Mouse (Mus musculus) embryonic facial prominence, embryonic 14.5 days (tissue): ENCODE measurements around the gene Eif4a2. TPM values are rescaled to one million over a fixed set of nuclear protein-coding genes. Genes with fewer than 3 reads are reported as not detected.

ENCODE experiments used
- ATAC-seq: fragments of 200-750 bp; cut with Nextera tagmentation; 2 replicates; pipeline ENCODE4 v1.8.0; 2017; ENCODE audit warnings: low read depth, moderate number of reproducible peaks, moderate TSS enrichment
- DNase-seq: peaks from one replicate; pipeline ENCODE4 v3.0.0-alpha.2; 2015; ENCODE audit warnings: low spot score
- H3K27ac ChIP-seq: fragments of 300-500 bp; sonication (generic); replicated peaks from 2 replicates; pipeline ENCODE4 v1.5.1; 2014; ENCODE audit warnings: low read depth, mild to moderate bottlenecking, low read length, moderate library complexity
- H3K27me3 ChIP-seq: fragments of 300-500 bp; sonication (generic); replicated peaks from 2 replicates; pipeline ENCODE4 v1.6.1; 2014; ENCODE audit warnings: low read length; ENCODE audit not compliant: control insufficient read depth, insufficient read depth
- H3K36me3 ChIP-seq: fragments of 300-500 bp; sonication (generic); 2 replicates; pipeline ENCODE4 v1.6.1; 2014; ENCODE audit warnings: low read length, mixed read lengths; ENCODE audit not compliant: control insufficient read depth, insufficient read depth
- H3K4me1 ChIP-seq: fragments of 300-500 bp; sonication (generic); 2 replicates; pipeline ENCODE4 v1.6.1; 2014; ENCODE audit warnings: antibody characterized with exemption, low read length; ENCODE audit not compliant: control insufficient read depth, insufficient read depth
- H3K4me2 ChIP-seq: fragments of 300-500 bp; sonication (generic); 2 replicates; pipeline ENCODE4 v1.6.1; 2014; ENCODE audit warnings: low read depth, mild to moderate bottlenecking, low read length, moderate library complexity, mixed read lengths
- H3K4me3 ChIP-seq: fragments of 300-500 bp; sonication (generic); 2 replicates; pipeline ENCODE4 v1.5.1; 2014; ENCODE audit warnings: low read depth, mild to moderate bottlenecking, low read length
- H3K9ac ChIP-seq: fragments of 300-500 bp; sonication (generic); 2 replicates; pipeline ENCODE4 v1.6.1; 2014; ENCODE audit warnings: low read depth, mild to moderate bottlenecking, low read length, moderate library complexity, mixed read lengths
- H3K9me3 ChIP-seq: fragments of 300-500 bp; sonication (generic); 2 replicates; pipeline ENCODE4 v1.6.1; 2016; ENCODE audit warnings: low read length; ENCODE audit not compliant: control insufficient read depth
- WGBS: fragments of 180-500 bp; shearing (Covaris S2); extraction: QIAGEN DNeasy Blood & Tissue Kit; methylation state at CpG from one replicate; pipeline ENCODE4 v1.1.7; 2014; 5-methylcytosine and 5-hydroxymethylcytosine counted together
- polyA plus RNA-seq: library from polyadenylated mRNA; unstranded; fragments of >200 nt; fragmentation: Nextera tagmentation; extraction: Ambion mirVana; gene quantifications from 2 replicates; pipeline ENCODE4 v1.2.1, GENCODE M21; 2014

Eif4a2 gene
- polyA plus RNA-seq, 1 experiment from 2014 or later, result 249 TPM

DNA sequence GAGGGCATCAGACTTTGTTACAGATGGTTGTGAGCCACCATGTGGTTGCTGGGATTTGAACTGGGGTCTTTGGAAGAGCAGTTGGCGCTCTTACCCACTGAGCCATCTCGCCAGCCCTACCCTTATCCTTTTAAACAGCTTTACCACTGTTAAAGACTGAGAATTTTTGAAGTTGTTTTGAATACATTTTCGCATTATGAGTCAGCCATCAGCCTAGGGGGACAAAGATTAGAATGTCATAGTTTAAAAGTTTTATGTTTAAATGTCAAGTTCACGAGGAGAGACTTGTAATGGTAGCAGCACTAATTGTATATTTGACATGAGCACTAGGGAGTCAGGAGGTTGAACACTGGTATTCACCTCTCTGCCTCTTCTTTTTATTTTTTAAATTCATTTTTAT is 15.9 kb downstream of the Eif4a2 start:
- no peak overlapping the region for H3K9ac ChIP-seq
- H3K4me1 ChIP-seq, result peaks cover 5% of the 10 kb centered on the region; the same call in 1 of the 2 replicates
- no peak for DNase-seq
- ATAC-seq, result no peak
- H3K9me3 ChIP-seq, result no peaks in the 10 kb centered on the region
- WGBS, result 91% methylated on average over 4 of the region's 4 CpGs
- no peak overlapping the region for H3K4me2 ChIP-seq
- no peak overlapping the region for H3K4me3 ChIP-seq
- H3K27ac ChIP-seq, result no peak overlapping the region
- peaks cover 39% of the 10 kb centered on the region for H3K36me3 ChIP-seq
- H3K27me3 ChIP-seq, result no peaks in the 10 kb centered on the region

DNA sequence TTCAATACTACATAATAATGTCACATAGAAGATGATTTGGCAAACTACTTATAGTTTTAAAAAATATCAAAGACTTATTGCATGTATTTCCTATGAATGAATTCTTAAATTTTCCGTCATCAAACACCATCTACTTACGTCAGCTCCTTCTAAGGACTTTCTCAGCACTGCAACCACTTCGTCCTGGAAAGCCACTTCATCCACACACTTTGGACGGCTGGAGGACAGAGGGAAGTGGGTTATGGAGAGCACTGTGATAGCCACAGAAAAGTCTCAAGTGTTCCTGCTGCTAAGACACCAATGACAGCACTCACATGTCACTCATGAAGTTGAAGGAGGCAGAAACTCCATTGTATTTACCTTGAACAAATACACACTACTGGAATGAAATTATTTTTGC is 17.2 kb downstream of the Eif4a2 start:
- H3K27me3 ChIP-seq, result no peaks in the 10 kb centered on the region
- H3K36me3 ChIP-seq, result peaks cover 28% of the 10 kb centered on the region
- H3K4me1 ChIP-seq, result peaks cover 11% of the 10 kb centered on the region; the same call in 1 of the 2 replicates
- H3K27ac ChIP-seq, result no peak overlapping the region
- H3K9me3 ChIP-seq, result no peaks in the 10 kb centered on the region
- WGBS, result 89% methylated on average over 4 of the region's 4 CpGs
- DNase-seq, result no peak
- H3K4me3 ChIP-seq, result no peak overlapping the region
- no peak overlapping the region for H3K4me2 ChIP-seq
- H3K9ac ChIP-seq, result no peak overlapping the region
- no peak for ATAC-seq

DNA sequence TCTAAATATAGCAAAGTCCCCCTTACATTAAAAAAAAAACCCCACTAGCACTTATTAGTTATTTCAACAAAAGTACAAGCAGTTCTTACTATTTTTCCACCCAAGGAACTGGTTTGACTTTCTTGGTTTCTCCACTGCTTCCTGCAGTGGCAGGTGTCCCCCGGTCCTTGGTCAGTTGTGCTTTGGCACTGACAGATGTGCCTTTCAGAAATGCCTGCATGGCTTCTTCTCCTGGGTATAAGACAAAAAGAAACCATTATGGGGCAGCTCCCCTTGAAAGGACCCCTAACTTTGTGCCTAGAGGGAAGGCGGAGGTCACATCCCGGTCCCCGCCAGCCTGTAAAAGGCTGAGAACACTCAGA is 20.0 kb downstream of the Eif4a2 start:
- Histone ChIP-seq H3K27me3 (no peaks in the 10 kb centered on the region), H3K27ac (peak overlapping the region; percentile 98), H3K9me3 (no peaks in the 10 kb centered on the region), H3K4me1 (peaks cover 11% of the 10 kb centered on the region; the same call in 1 of the 2 replicates), H3K4me3 (peak overlapping the region; percentile 83), H3K36me3 (peaks cover 14% of the 10 kb centered on the region), H3K4me2 (peak overlapping the region; percentile 87), H3K9ac (peak overlapping the region; percentile 96)
- ATAC-seq (0 out of 2 replicates have a peak, but pooled peaks have one; percentile 4), DNase-seq (no peak)
- WGBS, result 1% methylated on average over 4 of the region's 4 CpGs

DNA sequence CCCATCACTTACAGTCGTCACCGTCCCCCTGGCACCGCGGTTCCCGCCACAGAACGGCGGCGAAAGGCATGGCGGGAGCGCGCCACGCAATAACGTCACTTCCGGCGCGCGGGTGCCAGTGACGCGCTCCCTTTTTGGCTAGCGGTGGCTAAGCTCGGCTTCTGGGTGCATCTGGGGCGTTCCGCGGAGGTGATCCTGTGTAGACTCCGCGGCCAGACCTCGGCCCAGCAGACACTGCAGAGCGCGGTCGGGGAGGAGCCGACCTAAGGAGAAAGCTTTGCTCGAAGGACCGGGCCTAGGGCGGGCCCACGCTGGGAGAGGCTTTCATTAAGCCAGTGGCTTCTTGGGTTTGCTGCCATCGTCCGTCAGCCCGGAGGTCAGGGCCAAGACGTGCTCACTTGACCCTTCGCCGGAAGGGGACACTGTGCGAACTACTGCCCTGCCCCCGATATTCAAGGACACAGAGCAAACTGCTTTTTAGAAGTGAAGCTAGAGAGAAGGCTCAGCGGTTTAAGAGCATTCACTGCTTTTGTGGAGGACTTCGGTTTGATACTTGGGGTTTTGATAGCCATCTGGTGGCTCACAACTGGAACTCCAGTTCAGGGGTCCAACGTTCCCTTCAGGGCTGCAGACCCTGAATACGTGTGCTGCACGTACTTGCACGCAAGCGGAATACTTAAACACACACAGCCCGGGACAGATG is 20.6 kb downstream of the Eif4a2 start, which contains the start of gene Rfc4:
TSS of gene Rfc4 (minus strand) at position 65 of the 703 bp plus-strand sequence.
- H3K4me3 ChIP-seq, result peak within 1 kb of the TSS; percentile 83
- H3K36me3 ChIP-seq, result peaks cover 14% of the 10 kb centered on the region
- peak; percentile 94 for ATAC-seq
- peak; percentile 94 for DNase-seq
- H3K9ac ChIP-seq, result peak within 1 kb of the TSS; percentile 96
- under 1% methylated on average over 50 of the region's 51 CpGs for WGBS
- peak within 1 kb of the TSS; percentile 98 for H3K27ac ChIP-seq
- H3K4me2 ChIP-seq, result peak within 1 kb of the TSS; percentile 87
- peaks cover 11% of the 10 kb centered on the region; the same call in 1 of the 2 replicates for H3K4me1 ChIP-seq
- H3K9me3 ChIP-seq, result no peaks in the 10 kb centered on the region
- H3K27me3 ChIP-seq, result no peaks in the 10 kb centered on the region

DNA sequence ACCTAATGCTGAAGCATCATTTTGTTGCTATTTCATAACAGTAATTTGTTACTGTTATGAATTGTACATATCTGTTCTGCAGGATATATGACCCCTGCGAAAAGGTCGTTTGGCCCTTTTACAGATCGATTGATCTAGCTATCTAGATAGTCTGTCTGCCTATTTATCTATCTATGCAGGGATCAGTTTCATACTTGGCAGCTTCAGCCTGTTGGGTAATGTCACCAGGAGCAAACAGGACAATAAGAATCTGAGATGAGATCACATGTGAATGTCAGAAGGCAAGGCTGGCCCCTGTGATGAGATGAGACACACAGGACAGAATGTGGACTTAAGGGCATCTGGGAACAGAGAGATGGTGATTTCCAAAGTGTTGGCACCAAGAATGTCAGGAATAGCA is 23.1 kb downstream of the Eif4a2 start:
- ATAC-seq, result no peak
- Histone ChIP-seq H3K4me3 (no peak overlapping the region), H3K4me2 (no peak overlapping the region), H3K4me1 (peaks cover 11% of the 10 kb centered on the region; the same call in 1 of the 2 replicates), H3K27ac (no peak overlapping the region), H3K27me3 (no peaks in the 10 kb centered on the region), H3K36me3 (no peaks in the 10 kb centered on the region), H3K9ac (no peak overlapping the region), H3K9me3 (no peaks in the 10 kb centered on the region)
- DNase-seq, result no peak
- WGBS, result 90% methylated on average over 3 of the region's 3 CpGs

DNA sequence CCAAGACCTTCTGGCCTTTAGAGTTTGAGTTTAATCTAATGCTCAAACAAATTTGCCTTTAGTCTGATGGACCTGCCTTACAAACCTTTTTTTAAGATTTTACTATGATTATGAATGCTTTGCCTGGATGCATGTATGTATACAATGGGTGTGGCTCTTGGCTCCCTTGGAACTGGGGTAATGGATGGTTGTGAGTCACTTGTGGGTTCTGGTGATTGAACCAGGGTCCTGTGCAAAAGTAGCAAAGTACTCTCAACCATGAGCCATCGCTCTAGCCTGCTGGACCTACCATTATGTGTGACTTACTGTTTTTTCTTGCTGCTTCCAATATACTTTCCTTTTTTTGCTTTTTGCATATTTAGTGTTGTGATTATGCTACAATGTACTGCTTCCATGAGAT is 25.1 kb downstream of the Eif4a2 start:
- Histone ChIP-seq H3K27ac (no peak overlapping the region), H3K9ac (no peak overlapping the region), H3K9me3 (no peaks in the 10 kb centered on the region), H3K4me2 (no peak overlapping the region), H3K36me3 (no peaks in the 10 kb centered on the region), H3K4me3 (no peak overlapping the region), H3K4me1 (peaks cover 6% of the 10 kb centered on the region; the same call in 1 of the 2 replicates), H3K27me3 (no peaks in the 10 kb centered on the region)
- no peak for ATAC-seq
- no peak for DNase-seq
- WGBS, result 92% methylated on average over 1 of the region's 1 CpGs

DNA sequence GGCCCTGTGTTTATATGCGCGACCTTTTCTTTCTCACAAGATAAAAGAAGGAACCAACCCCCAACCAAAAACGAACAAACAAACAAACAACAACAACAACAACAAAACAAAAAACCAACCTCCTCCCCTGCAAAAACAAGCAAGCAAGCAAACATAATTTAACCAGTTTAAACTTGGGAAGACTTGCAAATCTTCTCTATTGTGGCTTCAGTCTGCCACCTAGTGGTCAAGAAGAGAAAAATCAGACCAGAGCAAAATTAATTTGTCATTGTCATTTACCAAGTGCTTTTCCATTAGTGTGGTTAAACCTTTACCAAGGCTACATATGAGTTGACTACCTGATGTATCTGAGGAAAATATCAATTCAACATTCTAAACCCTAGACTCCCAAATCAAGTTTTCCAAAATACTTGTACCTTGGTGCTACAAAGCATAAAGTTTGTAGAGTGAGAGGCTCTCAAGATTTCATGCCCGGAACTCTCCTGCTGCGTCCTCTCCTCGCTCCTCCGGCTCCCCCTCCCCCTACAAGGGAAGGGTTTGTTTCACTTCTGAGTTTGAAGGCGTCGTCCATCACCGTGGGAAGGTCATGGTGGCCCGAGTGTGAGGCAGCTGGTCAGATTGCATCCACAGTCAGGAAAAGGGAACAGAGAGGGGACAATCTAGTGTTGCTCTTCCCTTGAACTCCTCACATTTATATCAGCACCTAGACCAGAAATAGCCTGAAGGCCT is 28.3 kb downstream of the Eif4a2 start:
- no peaks in the 10 kb centered on the region for H3K4me1 ChIP-seq
- DNase-seq (peak; percentile 54), ATAC-seq (no peak)
- no peaks in the 10 kb centered on the region for H3K36me3 ChIP-seq
- H3K9me3 ChIP-seq, result no peaks in the 10 kb centered on the region
- no peaks in the 10 kb centered on the region for H3K27me3 ChIP-seq
- 21% methylated on average over 11 of the region's 11 CpGs for WGBS
- H3K9ac ChIP-seq, result no peak overlapping the region; the same call in 1 of the 2 replicates
- H3K4me2 ChIP-seq, result no peak overlapping the region
- no peak overlapping the region for H3K4me3 ChIP-seq
- no peak overlapping the region for H3K27ac ChIP-seq

DNA sequence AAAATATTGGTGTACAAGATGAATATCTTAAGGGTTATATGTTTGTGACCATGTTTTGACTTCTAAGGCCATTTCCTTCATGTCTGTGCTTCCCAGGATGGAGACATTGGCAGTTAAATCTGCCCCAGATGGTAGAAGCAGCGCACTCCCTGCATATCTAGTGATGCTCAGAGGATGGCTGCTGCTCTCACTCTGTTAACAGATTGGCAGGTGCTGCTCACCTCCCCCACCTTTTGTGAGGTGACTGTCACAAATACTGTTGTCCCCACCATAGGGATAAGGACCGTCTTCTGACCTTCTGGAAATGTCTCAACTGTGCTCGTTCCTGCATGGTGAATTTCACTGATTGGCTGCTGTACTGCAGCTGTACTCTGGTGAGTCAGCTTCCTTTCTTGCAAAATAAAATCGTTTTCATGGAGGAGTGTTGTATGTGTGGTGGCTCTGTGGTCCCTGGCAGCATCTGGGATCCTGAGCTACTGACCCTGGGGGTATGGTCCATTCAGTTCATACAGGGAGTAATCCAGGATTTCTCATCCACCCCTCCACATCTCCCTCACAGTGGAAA is 29.2 kb downstream of the Eif4a2 start:
- H3K4me3 ChIP-seq, result no peak overlapping the region
- no peaks in the 10 kb centered on the region for H3K27me3 ChIP-seq
- no peaks in the 10 kb centered on the region for H3K9me3 ChIP-seq
- no peak for ATAC-seq
- no peaks in the 10 kb centered on the region for H3K4me1 ChIP-seq
- H3K27ac ChIP-seq, result no peak overlapping the region
- H3K9ac ChIP-seq, result no peak overlapping the region
- WGBS, result 54% methylated on average over 4 of the region's 4 CpGs
- DNase-seq, result no peak
- no peaks in the 10 kb centered on the region for H3K36me3 ChIP-seq
- no peak overlapping the region for H3K4me2 ChIP-seq
